Mouse (Mus musculus) gastrocnemius, postnatal 14 days (tissue): Measurements from ENCODE around the gene Bud23. TPM values are rescaled to one million over a fixed set of nuclear protein-coding genes. Genes with fewer than 3 reads are reported as not detected.
"Not testable (repeated sequence)": the region's sequence is repeated elsewhere in the genome, so short reads cannot be mapped to it uniquely, and the experiment has no call there.

Source experiments
- DNase-seq: peaks from one replicate; pipeline ENCODE4 v3.0.0; 2021; ENCODE audit warnings: mixed read lengths
- intact Hi-C: fragments of 180-260 bp; cut with DNase I; formaldehyde crosslinking; loops from one replicate; pipeline ENCODE4 v1.15.1; 2025; ENCODE audit warnings: low total_unique reads
- total RNA-seq, 2 experiments: library from RNA; stranded (reverse); gene quantifications; 2 replicates each; pipeline ENCODE4 v1.2.3; 2021

Bud23 gene
- total RNA-seq, 2 experiments from 2014 or later = 24.7 to 33.0 TPM

DNA sequence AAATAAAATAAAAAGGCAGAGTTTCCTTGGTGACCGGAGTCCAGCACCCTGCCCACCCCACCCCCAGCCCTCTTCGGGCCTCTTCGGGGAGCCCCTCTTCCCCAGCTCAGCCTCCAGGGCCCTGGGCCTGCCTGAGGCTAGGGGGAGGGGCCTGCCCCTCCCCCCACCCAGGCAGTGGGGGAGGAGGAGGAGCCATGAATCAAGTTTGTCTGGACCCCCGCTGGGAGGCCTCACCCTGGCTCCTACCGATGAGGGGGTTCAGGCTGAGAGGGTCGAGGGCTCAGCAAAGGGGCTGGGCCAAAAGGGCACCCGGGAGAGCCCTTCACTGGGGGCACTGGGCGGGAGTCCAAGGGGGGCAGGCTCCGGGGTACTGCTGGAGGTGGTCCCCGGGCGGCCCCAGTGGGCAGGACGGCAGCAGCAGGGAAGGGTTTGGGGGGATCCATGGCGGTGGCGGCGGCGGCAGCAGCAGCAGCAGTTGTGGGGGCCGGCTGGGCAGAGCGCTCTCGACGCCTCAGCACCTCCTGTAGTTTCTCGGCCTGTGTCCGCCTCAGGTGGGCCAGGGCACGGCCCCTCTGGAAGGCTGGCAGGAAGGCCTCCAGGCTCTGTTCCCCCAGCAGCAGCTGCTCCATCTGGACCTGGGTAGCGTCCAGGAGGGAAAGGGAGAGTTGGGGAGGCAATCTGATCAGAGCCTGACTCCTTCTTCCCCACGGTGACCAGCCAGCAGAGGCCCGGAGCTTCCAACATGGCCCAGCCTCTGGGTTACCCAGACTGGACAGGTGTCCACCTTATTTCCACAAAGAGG lies 8.8 kb upstream of the Bud23 start:
- intact Hi-C loops = loop anchor here (10.0 kb wide), 1 partner anchor 59 kb away; no protein-coding TSS in a partner anchor
- no peak for DNase-seq

GRCm38 (mm10) chr5:135072720-135073119 lies 8.0 kb upstream of the Bud23 start:
- intact Hi-C loops = loop anchor here (10.0 kb wide), 1 partner anchor 58 kb away; no protein-coding TSS in a partner anchor
- DNase-seq = no peak

GRCm38 (mm10) chr5:135072061-135072460 lies 7.3 kb upstream of the Bud23 start:
- DNase-seq = no peak
- intact Hi-C loops = loop anchor here (10.0 kb wide), 1 partner anchor 57 kb away; no protein-coding TSS in a partner anchor

GRCm38 (mm10) chr5:135070448-135070847 lies 5.7 kb upstream of the Bud23 start:
- intact Hi-C loops = loop anchor here (10.0 kb wide), 1 partner anchor 56 kb away; no protein-coding TSS in a partner anchor
- no peak for DNase-seq

DNA sequence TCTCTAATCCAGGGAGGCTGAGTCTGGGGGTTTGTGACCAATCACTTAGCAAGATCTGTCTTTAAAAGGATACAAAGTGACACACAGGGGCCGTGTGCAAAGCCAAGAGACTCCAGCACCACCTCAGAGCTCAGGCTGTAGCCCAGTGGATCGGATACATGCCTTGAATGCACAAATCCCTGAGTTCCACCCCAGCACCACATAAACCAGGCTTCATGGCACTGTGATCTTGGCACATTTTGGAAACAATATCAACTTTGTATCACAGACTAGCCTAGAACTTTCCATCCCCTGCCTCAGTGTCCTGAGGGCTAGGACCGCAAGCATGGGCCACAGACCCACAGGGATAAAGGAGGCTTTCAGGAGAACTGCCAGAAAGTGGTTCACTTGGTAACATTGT lies 1.2 kb upstream of the Bud23 start:
- intact Hi-C loops = no loop called here
- DNase-seq = no peak

GRCm38 (mm10) chr5:135064382-135064766 lies 385 bp downstream of the Bud23 start:
- DNase-seq = peak; percentile 18

DNA sequence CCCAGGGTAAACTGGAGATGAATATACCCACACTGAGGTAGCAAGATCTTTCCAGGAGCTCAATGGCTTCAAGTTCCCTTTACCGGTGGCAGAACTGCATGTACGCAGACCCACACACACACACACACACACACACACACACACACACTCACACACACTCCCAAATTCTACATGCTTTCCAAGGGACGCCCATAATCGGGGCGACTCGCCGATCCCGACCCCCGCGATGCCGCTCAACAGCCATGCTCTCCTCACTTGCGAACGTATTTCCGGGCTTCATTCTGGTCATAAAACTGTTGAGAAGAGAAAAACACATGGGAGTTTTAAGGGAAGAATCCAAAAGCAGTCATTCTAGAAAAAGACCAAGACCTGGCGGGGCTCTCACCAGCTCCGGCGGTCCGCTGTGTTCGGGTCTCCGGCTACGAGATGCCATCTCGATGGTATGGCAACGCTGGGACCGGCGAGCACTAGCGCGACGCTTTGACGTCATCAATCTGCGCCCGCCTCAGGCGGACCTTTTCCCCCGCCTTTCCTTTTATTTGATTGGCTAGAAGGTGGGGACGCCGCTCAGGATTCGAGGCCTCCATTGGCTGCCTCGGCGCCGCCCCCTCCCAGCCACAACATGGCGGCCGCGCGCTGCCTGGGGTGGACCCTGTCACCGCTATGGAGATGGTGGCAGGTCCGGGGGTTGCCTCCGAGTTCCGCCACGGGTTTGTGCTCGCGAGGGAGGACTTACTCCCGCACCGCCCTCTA lies 954 bp downstream of the Bud23 start, which contains the start of gene Dnajc30:
TSS of gene Dnajc30 (plus strand) at position 574 of the 753 bp plus-strand sequence.
- intact Hi-C loops = no loop called here
- DNase-seq = peak; percentile 97

More at GRCm38 (mm10) chr5:135064382-135064766, 385 bp downstream of the Bud23 start:
- intact Hi-C loops = no loop called here

DNA sequence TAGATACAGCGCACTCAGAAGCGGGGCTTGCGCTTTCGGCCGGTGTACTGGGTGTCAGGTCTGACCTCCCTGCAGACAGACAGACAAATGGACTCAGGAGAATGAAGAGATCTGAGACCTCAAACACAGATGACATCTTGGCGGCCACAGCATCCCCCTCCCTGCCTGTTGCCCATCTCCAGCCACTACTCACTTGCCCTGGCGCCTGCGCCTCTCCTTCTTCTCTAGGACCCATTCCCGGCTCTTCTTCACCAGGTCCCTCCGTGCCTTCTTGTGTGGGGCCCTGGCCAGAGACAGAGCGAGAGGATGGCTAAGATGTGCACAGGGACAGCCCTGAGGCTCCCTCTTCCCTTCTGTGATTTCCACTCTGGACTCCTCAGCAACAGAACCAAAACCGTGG lies 11.4 kb downstream of the Bud23 start:
- intact Hi-C loops = no loop called here
- DNase-seq = no peak

- DNase-seq, intact Hi-C loops: not testable (repeated sequence)
Observed at GRCm38 (mm10) chr5:135049268-135049667, 15.5 kb downstream of the Bud23 start.

DNA sequence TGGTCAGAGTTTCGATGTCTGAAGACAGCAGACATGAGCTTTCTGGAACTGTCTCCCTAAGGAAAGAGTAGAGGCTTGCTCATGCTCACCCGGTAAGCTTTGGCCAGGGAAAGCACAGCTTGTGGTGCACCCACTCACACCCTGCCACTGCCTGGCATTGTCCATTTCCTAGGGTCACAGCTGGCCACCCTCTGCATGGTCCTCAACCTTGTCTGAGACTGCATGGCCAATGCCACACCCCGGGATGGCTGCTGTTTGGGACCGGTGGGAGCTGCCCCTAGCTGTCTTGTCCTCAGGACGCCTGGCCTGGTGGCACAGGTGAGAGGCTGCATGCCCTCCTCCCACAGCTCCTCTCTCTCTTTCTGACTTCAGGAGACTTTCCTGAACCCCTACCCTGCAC lies 16.2 kb downstream of the Bud23 start:
- intact Hi-C loops = no loop called here
- DNase-seq = no peak

GRCm38 (mm10) chr5:135044575-135044974 lies 20.2 kb downstream of the Bud23 start:
- intact Hi-C loops = no loop called here
- DNase-seq = no peak

DNA sequence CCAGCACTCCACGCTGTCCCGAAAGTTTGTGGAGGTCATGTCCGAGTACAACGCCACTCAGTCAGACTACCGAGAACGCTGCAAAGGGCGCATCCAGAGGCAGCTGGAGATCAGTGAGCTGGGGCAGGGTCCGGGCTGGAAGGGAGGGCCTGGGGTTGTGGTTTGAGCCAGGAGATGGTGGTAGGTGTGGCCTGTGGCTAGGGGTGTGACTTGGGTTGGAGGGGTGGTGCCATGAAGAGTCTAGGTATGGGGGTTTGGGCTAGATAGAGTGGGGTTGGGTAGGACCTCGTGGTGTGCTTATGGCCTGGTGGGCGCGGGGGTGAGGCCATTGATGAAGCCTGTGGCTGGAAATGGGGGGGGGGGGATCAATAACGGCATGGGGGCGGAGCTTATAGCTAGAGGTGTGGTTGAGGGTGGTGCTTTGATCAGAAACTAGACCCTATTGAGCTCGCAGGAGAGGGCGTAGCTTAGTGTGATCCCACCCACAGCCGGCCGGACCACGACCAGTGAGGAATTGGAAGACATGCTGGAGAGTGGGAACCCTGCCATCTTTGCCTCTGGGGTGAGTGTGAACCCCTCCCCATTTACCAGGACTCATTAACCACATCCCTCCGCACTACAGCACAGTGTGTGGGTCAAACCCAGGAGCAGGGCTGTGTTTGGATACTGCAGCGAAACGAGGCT lies 22.5 kb downstream of the Bud23 start:
- DNase-seq = no peak
- intact Hi-C loops = no loop called here

DNA sequence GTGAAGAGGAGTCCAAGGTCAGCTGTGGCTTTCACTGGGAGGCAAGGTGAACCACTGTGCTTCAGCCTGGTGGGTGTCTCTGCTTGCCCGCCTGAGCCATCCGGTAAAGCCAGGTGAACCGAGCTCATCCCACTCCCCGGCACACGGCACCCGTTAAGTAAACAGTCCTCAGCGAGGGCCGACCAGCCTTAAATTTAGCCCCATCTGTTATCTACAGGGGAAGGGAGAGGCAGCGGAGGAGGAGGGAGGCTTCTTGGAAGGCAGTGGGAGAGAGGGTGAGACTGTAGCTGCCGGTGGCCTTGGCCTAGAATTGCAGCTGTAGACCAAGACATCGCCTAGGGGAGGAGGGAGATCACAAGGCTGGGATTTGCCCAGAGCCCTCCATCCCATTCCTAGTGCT lies 24.0 kb downstream of the Bud23 start:
- DNase-seq = no peak
- intact Hi-C loops = no loop called here

- intact Hi-C loops = no loop called here
- DNase-seq = no peak
Observed at GRCm38 (mm10) chr5:135040059-135040458, 24.7 kb downstream of the Bud23 start.

DNA sequence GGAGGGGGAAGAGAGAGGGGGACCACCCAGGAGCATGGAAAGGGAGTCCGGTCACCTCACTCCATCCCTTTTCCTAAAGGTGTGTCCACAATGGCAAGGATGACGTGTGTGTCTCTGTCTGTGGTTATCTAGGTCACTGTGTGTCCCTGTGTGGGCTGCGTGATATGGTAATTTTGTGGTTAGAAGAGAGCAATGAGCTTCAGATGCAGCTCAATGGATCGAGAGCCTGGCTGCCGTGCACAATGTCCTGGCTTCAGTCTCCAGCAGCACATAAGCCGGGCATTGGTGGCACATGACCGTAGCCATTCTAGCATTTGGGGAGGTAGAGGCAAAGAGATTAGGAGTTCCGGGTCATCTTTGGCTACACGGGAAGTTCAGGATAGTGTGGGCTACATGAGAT lies 25.2 kb downstream of the Bud23 start:
- no peak for DNase-seq
- intact Hi-C loops = no loop called here

DNA sequence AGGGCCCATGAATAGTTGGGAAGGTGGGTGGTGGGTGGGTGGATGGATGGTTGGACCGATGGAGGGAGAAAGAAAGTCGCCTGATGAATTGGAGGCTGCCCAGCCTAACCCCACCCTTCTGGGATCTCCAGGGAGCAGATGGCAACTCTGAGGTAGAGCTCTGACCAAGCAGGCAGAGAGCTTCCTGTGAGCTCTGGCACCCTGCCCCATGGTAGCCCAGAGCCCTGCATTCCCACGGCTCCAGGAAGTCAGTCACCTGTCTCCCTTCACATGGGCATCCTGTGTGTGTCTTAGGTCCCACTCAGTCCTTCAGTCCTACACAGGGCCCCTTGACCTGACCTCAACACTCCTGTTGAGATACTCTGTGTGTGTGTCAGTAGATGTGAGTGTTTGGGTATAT lies 26.8 kb downstream of the Bud23 start:
- intact Hi-C loops = no loop called here
- DNase-seq = no peak

- no peak for DNase-seq
- intact Hi-C loops = no loop called here
Observed at GRCm38 (mm10) chr5:135035608-135036359, 29.0 kb downstream of the Bud23 start.

DNA sequence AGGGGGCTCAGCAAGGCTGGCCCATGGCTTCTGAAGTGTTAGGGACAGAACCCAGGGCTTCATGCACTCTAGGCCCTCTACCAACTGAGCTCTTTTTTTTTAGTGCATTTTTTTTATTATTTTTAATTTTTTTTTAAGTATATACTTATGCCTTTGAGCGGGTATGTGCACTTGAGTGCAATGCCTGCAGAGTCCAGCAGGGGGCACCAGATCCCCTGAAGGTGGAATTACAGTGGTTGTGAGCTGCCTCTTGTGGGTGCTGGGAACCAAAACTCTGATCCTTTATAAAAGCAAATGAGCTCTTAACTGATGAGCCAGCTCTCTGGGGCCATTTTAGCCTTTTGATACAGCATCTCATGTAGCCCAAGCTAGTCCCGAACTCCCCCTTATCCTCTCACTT lies 30.2 kb downstream of the Bud23 start:
- intact Hi-C loops = no loop called here
- DNase-seq = no peak

GRCm38 (mm10) chr5:135032581-135032980 lies 32.2 kb downstream of the Bud23 start:
- intact Hi-C loops = no loop called here
- DNase-seq = no peak
